Mouse (Mus musculus) liver, embryonic 14.5 days (tissue): ENCODE measurements around the gene Fam240a. TPM values are rescaled to one million over a fixed set of nuclear protein-coding genes. Genes with fewer than 3 reads are reported as not detected.

Source experiments
- ATAC-seq: fragments of 200-750 bp; cut with Nextera tagmentation; 2 replicates; pipeline ENCODE4 v1.8.0; 2017; ENCODE audit warnings: moderate number of reproducible peaks, mild to moderate bottlenecking, moderate library complexity; ENCODE audit not compliant: insufficient read depth
- DNase-seq, 3 experiments: peaks; one replicate each; pipeline ENCODE4 v3.0.0-alpha.2; 2012 to 2013; ENCODE audit warnings: low read depth in 3 of 3, low spot score in 3 of 3
- H3K27ac ChIP-seq: fragments of 300-500 bp; sonication (generic); 2 replicates; pipeline ENCODE4 v1.5.1; 2014; ENCODE audit warnings: moderate library complexity, mild to moderate bottlenecking, control low read depth, inconsistent platforms
- H3K27me3 ChIP-seq: fragments of 300-500 bp; sonication (generic); 2 replicates; pipeline ENCODE4 v1.6.1; 2014; ENCODE audit warnings: mild to moderate bottlenecking, low read length, moderate library complexity; ENCODE audit not compliant: control insufficient read depth, insufficient read depth
- H3K36me3 ChIP-seq: fragments of 300-500 bp; sonication (generic); replicated peaks from 2 replicates; pipeline ENCODE4 v1.6.1; 2014; ENCODE audit warnings: low read depth; ENCODE audit not compliant: control insufficient read depth, insufficient read depth
- H3K4me1 ChIP-seq, 2 experiments: fragments of 200-500 bp in 1 of 2; fragments of 300-500 bp in 1 of 2; sonication (generic) in 1 of 2; replicated peaks; 2 replicates each; pipeline ENCODE4 v1.6.1; 2012 to 2014; ENCODE audit warnings: antibody characterized with exemption in 1 of 2, inconsistent platforms in 1 of 2, low read length in 1 of 2; ENCODE audit not compliant: control insufficient read depth in 2 of 2, insufficient read depth in 2 of 2
- H3K4me2 ChIP-seq: fragments of 300-500 bp; sonication (generic); 2 replicates; pipeline ENCODE4 v1.6.1; 2014; ENCODE audit warnings: low read depth, mild to moderate bottlenecking, control low read depth, moderate library complexity
- H3K4me3 ChIP-seq, 2 experiments: fragments of 200-500 bp in 1 of 2; fragments of 300-500 bp in 1 of 2; sonication (generic) in 1 of 2; 2 replicates each; pipeline ENCODE4 v1.5.1; 2012 to 2014; ENCODE audit warnings: low read depth in 2 of 2, low read length in 2 of 2, mild to moderate bottlenecking in 2 of 2, control low read depth in 1 of 2, inconsistent platforms in 1 of 2, moderate library complexity in 1 of 2; ENCODE audit not compliant: insufficient read depth in 1 of 2
- H3K9ac ChIP-seq: fragments of 300-500 bp; sonication (generic); replicated peaks from 2 replicates; pipeline ENCODE4 v1.6.1; 2014; ENCODE audit warnings: mild to moderate bottlenecking, control low read depth, moderate library complexity
- H3K9me3 ChIP-seq: fragments of 300-500 bp; sonication (generic); 2 replicates; pipeline ENCODE4 v1.6.1; 2016; ENCODE audit warnings: low read length, mixed read lengths; ENCODE audit not compliant: control insufficient read depth
- CTCF ChIP-seq: IDR thresholded peaks from 2 replicates; pipeline ENCODE4 v1.5.1; 2016; ENCODE audit warnings: antibody characterized with exemption, low read depth, control low read depth
- EP300 ChIP-seq: IDR thresholded peaks from 2 replicates; pipeline ENCODE4 v1.6.1; 2016; ENCODE audit warnings: antibody characterized with exemption, low read depth
- WGBS: fragments of 180-500 bp; shearing (Covaris S2); extraction: QIAGEN DNeasy Blood & Tissue Kit; methylation state at CpG from one replicate; pipeline ENCODE4 v1.1.7; 2014; ENCODE audit not compliant: insufficient replicate concordance; 5-methylcytosine and 5-hydroxymethylcytosine counted together
- polyA plus RNA-seq, 2 experiments: library from polyadenylated mRNA; depleted of rRNA in 1 of 2; stranded (reverse) in 1 of 2; unstranded in 1 of 2; fragments of >200 nt; fragmentation: Nextera tagmentation in 1 of 2; extraction: Ambion mirVana in 1 of 2; gene quantifications; 2 replicates each; pipeline versions ENCODE4 v1.2.1 to v1.2.3; 2012 to 2014

Gene Fam240a
- polyA plus RNA-seq, 2 experiments, result not detected

- Histone ChIP-seq H3K4me3 (no peak overlapping the region), H3K36me3 (no peaks in the 10 kb centered on the region), H3K9ac (no peak overlapping the region), H3K27ac (no peak overlapping the region), H3K4me2 (no peak overlapping the region), H3K9me3 (no peaks in the 10 kb centered on the region), H3K27me3 (no peaks in the 10 kb centered on the region), H3K4me1 (no peaks in the 10 kb centered on the region)
- WGBS, result 77% methylated on average over 4 of the region's 4 CpGs
- ATAC-seq (no peak), DNase-seq (no peak)
- no peak for TF ChIP-seq CTCF
- no peak for TF ChIP-seq EP300
Measured at GRCm38 (mm10) chr9:110902271-110902670, 14.4 kb downstream of the Fam240a start.

GRCm38 (mm10) chr9:110901204-110901603, 15.5 kb downstream of the Fam240a start:
- no peaks in the 10 kb centered on the region for H3K27me3 ChIP-seq
- H3K4me3 ChIP-seq, result no peak overlapping the region
- no peak overlapping the region for H3K9ac ChIP-seq
- no peaks in the 10 kb centered on the region for H3K36me3 ChIP-seq
- no peak overlapping the region for H3K27ac ChIP-seq
- no peak for TF ChIP-seq EP300
- no peak for TF ChIP-seq CTCF
- 80% methylated on average over 6 of the region's 6 CpGs for WGBS
- H3K4me1 ChIP-seq, result no peaks in the 10 kb centered on the region
- no peak for ATAC-seq
- DNase-seq, result no peak
- H3K4me2 ChIP-seq, result no peak overlapping the region
- H3K9me3 ChIP-seq, result no peaks in the 10 kb centered on the region

GRCm38 (mm10) chr9:110899451-110900008, 17.1 kb downstream of the Fam240a start:
- no peak overlapping the region for H3K9ac ChIP-seq

GRCm38 (mm10) chr9:110896595-110896994, 20.1 kb downstream of the Fam240a start:
- Histone ChIP-seq H3K4me1 (no peaks in the 10 kb centered on the region), H3K9ac (no peak overlapping the region), H3K27me3 (no peaks in the 10 kb centered on the region), H3K27ac (no peak overlapping the region), H3K4me3 (no peak overlapping the region), H3K36me3 (no peaks in the 10 kb centered on the region), H3K4me2 (no peak overlapping the region), H3K9me3 (no peaks in the 10 kb centered on the region)
- WGBS, result 4% methylated on average over 6 of the region's 6 CpGs
- no peak for DNase-seq
- ATAC-seq, result no peak; the same call in 1 of the 2 replicates
- no peak for TF ChIP-seq CTCF
- no peak for TF ChIP-seq EP300

More at GRCm38 (mm10) chr9:110899451-110900008, 17.1 kb downstream of the Fam240a start:
- WGBS, result 61% methylated on average over 10 of the region's 10 CpGs
- Histone ChIP-seq H3K36me3 (no peaks in the 10 kb centered on the region), H3K4me3 (no peak overlapping the region), H3K27ac (no peak overlapping the region), H3K9me3 (no peaks in the 10 kb centered on the region), H3K27me3 (no peaks in the 10 kb centered on the region), H3K4me2 (no peak overlapping the region), H3K4me1 (no peaks in the 10 kb centered on the region)
- no peak for TF ChIP-seq CTCF
- no peak for TF ChIP-seq EP300
- ATAC-seq (no peak), DNase-seq (no peak)

GRCm38 (mm10) chr9:110895994-110896393, 20.7 kb downstream of the Fam240a start:
- WGBS, result 30% methylated on average over 7 of the region's 7 CpGs
- Histone ChIP-seq H3K4me2 (no peak overlapping the region), H3K9me3 (no peaks in the 10 kb centered on the region), H3K9ac (no peak overlapping the region), H3K27me3 (no peaks in the 10 kb centered on the region), H3K27ac (no peak overlapping the region), H3K4me1 (no peaks in the 10 kb centered on the region), H3K4me3 (no peak overlapping the region), H3K36me3 (no peaks in the 10 kb centered on the region)
- no peak for DNase-seq
- no peak for ATAC-seq
- TF ChIP-seq CTCF (no peak), EP300 (no peak)
